Mouse (Mus musculus) liver, embryonic 16.5 days (tissue): ENCODE data around the gene Rpl27a. TPM values are rescaled to one million over a fixed set of nuclear protein-coding genes. Genes with fewer than 3 reads are reported as not detected.

Experiments used
- ATAC-seq: fragments of 200-750 bp; cut with Nextera tagmentation; 2 replicates; pipeline ENCODE4 v1.8.0; 2017; ENCODE audit warnings: low read depth, mild to moderate bottlenecking, moderate number of reproducible peaks, moderate library complexity
- H3K27ac ChIP-seq: fragments of 300-500 bp; sonication (generic); 2 replicates; pipeline ENCODE4 v1.5.1; 2014; ENCODE audit warnings: mild to moderate bottlenecking, low read length
- H3K27me3 ChIP-seq: fragments of 300-500 bp; sonication (generic); 2 replicates; pipeline ENCODE4 v1.6.1; 2014; ENCODE audit warnings: low read depth, low read length, mixed read lengths; ENCODE audit not compliant: control insufficient read depth, insufficient read depth
- H3K36me3 ChIP-seq: fragments of 300-500 bp; sonication (generic); 2 replicates; pipeline ENCODE4 v1.6.1; 2014; ENCODE audit warnings: mild to moderate bottlenecking; ENCODE audit not compliant: control insufficient read depth, insufficient read depth
- H3K4me1 ChIP-seq: fragments of 300-500 bp; sonication (generic); 2 replicates; pipeline ENCODE4 v1.6.1; 2014; ENCODE audit warnings: low read depth, low read length, mixed read lengths; ENCODE audit not compliant: control insufficient read depth
- H3K4me2 ChIP-seq: fragments of 300-500 bp; sonication (generic); 2 replicates; pipeline ENCODE4 v1.6.1; 2014; ENCODE audit warnings: low read depth, low read length, mixed read lengths
- H3K4me3 ChIP-seq: fragments of 300-500 bp; sonication (generic); 2 replicates; pipeline ENCODE4 v1.5.1; 2014; ENCODE audit warnings: low read depth, mild to moderate bottlenecking, low read length
- H3K9ac ChIP-seq: fragments of 300-500 bp; sonication (generic); 2 replicates; pipeline ENCODE4 v1.6.1; 2014; ENCODE audit warnings: low read depth, low read length
- H3K9me3 ChIP-seq: fragments of 300-500 bp; sonication (generic); replicated peaks from 2 replicates; pipeline ENCODE4 v1.6.1; 2016; ENCODE audit warnings: low read length; ENCODE audit not compliant: control insufficient read depth
- WGBS: fragments of 180-500 bp; shearing (Covaris S2); extraction: QIAGEN DNeasy Blood & Tissue Kit; methylation state at CpG from one replicate; pipeline ENCODE4 v1.1.7; 2014; ENCODE audit not compliant: insufficient replicate concordance; 5-methylcytosine and 5-hydroxymethylcytosine counted together
- polyA plus RNA-seq: library from polyadenylated mRNA; unstranded; fragments of >200 nt; fragmentation: Nextera tagmentation; extraction: Ambion mirVana; gene quantifications from 2 replicates; pipeline ENCODE4 v1.2.1, GENCODE M21; 2015

Gene Rpl27a
- polyA plus RNA-seq, 1 experiment from 2014 or later, result 55.4 TPM

DNA sequence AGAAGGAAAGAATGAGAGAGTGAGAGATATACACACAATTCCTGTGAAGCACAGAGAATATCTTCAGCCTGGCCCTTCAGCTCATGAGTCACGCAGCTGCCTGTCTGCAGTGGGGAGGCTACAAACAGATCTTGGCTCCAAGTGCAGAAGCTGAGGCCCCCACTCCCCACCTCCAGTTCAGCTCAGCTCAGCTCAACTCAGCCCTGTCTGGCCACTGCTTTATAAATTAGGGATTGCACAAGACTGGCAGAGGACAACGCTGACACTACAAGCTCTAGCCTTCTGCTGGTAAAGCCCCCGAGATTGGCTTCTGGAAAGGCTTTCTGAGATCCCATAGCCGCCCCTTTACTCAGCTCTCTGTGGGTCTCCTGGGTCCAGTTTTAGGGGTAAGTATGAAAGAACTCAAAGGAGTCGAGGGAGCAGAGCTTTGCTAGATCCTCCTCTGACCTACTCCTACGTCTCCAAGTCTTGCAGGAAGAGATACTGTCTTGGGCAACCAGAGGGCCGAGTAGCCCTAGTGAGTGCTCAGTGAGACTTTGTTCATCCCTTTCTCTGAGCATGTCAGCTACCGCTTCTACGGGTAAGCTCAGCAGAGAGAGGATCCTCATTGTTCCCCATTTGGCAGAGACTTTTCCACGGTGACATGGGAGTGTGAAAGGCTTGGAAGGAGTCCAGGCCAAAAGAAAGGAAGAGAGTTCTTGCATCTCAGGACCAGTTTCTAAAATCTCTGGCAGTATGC, 26.5 kb downstream of the Rpl27a start:
- H3K4me1 ChIP-seq, result no peaks in the 10 kb centered on the region
- no peak overlapping the region for H3K4me3 ChIP-seq
- no peak overlapping the region for H3K4me2 ChIP-seq
- H3K9ac ChIP-seq, result no peak overlapping the region
- no peaks in the 10 kb centered on the region for H3K36me3 ChIP-seq
- H3K9me3 ChIP-seq, result no peaks in the 10 kb centered on the region
- no peaks in the 10 kb centered on the region for H3K27me3 ChIP-seq
- ATAC-seq, result no peak
- WGBS, result 54% methylated on average over 10 of the region's 10 CpGs
- H3K27ac ChIP-seq, result no peak overlapping the region

DNA sequence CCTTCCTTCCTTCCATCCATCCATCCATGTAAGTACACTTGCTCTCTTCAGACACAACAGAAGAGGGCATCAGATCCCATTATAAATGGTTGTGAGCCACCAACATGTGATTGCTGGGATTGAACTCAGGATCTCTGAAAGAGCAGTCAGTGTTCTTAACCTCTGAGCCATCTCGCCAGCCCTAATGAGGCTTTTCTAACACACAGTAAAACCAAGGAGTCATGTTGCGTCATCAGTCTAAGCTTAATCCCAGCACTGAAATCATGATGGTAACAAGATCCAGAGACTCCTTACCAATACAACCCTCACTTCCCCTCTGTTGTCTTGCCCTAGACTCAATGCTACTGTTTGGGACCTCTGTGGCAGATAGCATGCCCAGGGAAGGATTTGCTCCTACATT, 27.2 kb downstream of the Rpl27a start:
- Histone ChIP-seq H3K4me3 (no peak overlapping the region), H3K27ac (no peak overlapping the region), H3K4me1 (no peaks in the 10 kb centered on the region), H3K27me3 (no peaks in the 10 kb centered on the region), H3K4me2 (no peak overlapping the region), H3K9ac (no peak overlapping the region), H3K36me3 (no peaks in the 10 kb centered on the region), H3K9me3 (no peaks in the 10 kb centered on the region)
- no peak for ATAC-seq
- WGBS, result 89% methylated on average over 2 of the region's 2 CpGs

DNA sequence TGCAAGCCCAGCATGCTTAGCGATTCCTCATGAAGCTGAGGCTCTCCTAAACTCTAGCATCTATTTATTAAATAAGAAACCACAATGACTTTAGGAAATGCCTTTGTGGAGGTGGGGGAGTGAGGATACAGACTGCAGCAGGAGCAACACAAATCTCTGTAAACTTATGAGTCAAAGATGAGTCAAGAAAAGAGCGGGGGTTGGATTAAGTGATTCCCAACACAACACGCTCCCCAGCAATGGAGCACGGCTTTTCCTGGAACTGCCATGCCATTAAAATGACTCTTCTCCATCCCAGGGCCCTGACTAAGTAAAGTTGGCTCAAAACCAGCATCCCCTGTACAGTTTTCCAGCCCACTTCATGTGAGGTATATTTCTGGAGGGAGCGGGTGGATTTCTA, 27.8 kb downstream of the Rpl27a start:
- 75% methylated on average over 5 of the region's 5 CpGs for WGBS
- Histone ChIP-seq H3K36me3 (no peaks in the 10 kb centered on the region), H3K4me3 (no peak overlapping the region), H3K9me3 (no peaks in the 10 kb centered on the region), H3K9ac (no peak overlapping the region), H3K4me1 (no peaks in the 10 kb centered on the region), H3K4me2 (no peak overlapping the region), H3K27me3 (no peaks in the 10 kb centered on the region), H3K27ac (no peak overlapping the region)
- ATAC-seq, result no peak

DNA sequence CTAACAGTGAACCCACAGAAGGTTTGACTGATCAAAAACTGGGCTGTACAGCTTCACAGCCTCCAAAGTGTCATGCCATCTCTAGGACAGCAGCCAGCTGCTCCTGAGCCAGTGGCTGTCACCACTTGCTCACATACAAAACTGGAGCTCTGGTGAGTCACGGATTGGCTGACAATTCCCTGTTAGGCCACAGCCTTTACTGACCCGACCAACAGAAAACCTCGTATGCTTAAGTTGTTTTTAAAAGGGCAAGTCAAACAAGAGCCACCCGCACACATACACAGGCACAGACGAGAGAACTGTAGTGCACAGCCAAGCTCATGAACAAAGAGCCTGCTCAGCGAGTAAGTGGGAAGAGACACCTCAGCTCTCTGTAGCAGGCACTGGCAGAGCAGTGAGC, 40.6 kb downstream of the Rpl27a start:
- peak; percentile 37 for ATAC-seq
- Histone ChIP-seq H3K27ac (no peak overlapping the region), H3K36me3 (no peaks in the 10 kb centered on the region), H3K4me1 (no peaks in the 10 kb centered on the region; the same call in none of the 2 replicates), H3K4me2 (no peak overlapping the region), H3K4me3 (no peak overlapping the region), H3K9ac (no peak overlapping the region), H3K27me3 (no peaks in the 10 kb centered on the region), H3K9me3 (no peaks in the 10 kb centered on the region)
- 59% methylated on average over 6 of the region's 6 CpGs for WGBS

- H3K9ac ChIP-seq, result no peak overlapping the region
- H3K27ac ChIP-seq, result no peak overlapping the region
- no peaks in the 10 kb centered on the region for H3K36me3 ChIP-seq
- no peaks in the 10 kb centered on the region for H3K9me3 ChIP-seq
- no peaks in the 10 kb centered on the region for H3K27me3 ChIP-seq
- 39% methylated on average over 8 of the region's 8 CpGs for WGBS
- no peaks in the 10 kb centered on the region; the same call in none of the 2 replicates for H3K4me1 ChIP-seq
- ATAC-seq, result no peak
- no peak overlapping the region for H3K4me3 ChIP-seq
- no peak overlapping the region for H3K4me2 ChIP-seq
Measured at GRCm38 (mm10) chr7:109561466-109562153, 42.7 kb downstream of the Rpl27a start.

DNA sequence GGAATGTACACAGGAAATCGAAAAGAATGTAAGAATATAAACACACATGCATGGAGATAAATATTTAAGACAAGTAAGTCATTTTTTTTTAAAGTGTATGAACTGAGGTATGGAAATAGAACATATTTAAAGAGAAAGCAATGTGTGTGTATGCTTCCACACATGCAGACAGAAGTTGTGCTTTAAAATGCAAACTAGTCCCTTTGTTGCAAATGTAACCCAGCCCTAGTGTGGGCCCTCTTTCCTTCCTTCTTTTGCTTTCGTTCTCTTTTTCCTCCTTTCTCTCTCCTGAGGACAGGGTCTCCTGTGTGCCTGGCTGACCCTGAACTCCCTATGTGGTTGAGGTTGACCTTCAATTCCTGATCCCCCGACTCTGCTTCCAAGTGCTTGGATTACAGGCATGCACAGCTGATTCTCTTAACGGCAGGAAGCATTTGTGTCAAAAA, 43.2 kb downstream of the Rpl27a start:
- ATAC-seq, result no peak
- Histone ChIP-seq H3K4me2 (0 out of 2 replicates have a peak overlapping the region, but pooled peaks have one; percentile 1), H3K27ac (no peak overlapping the region), H3K9ac (no peak overlapping the region), H3K27me3 (no peaks in the 10 kb centered on the region), H3K9me3 (no peaks in the 10 kb centered on the region), H3K36me3 (no peaks in the 10 kb centered on the region), H3K4me3 (no peak overlapping the region), H3K4me1 (no peaks in the 10 kb centered on the region; the same call in none of the 2 replicates)
- WGBS, result 28% methylated on average over 4 of the region's 4 CpGs

- Histone ChIP-seq H3K4me3 (no peak overlapping the region), H3K9ac (no peak overlapping the region)
- ATAC-seq, result no peak
Measured at GRCm38 (mm10) chr7:109562676-109563075, 43.7 kb downstream of the Rpl27a start.

GRCm38 (mm10) chr7:109563775-109564362, 44.9 kb downstream of the Rpl27a start:
- Histone ChIP-seq H3K9ac (no peak overlapping the region), H3K4me1 (no peaks in the 10 kb centered on the region; the same call in none of the 2 replicates), H3K4me2 (no peak overlapping the region), H3K27me3 (no peaks in the 10 kb centered on the region), H3K4me3 (no peak overlapping the region), H3K36me3 (no peaks in the 10 kb centered on the region), H3K9me3 (no peaks in the 10 kb centered on the region), H3K27ac (no peak overlapping the region)
- ATAC-seq, result no peak
- WGBS, result 67% methylated on average over 4 of the region's 4 CpGs

More at GRCm38 (mm10) chr7:109562676-109563075, 43.7 kb downstream of the Rpl27a start:
- Histone ChIP-seq H3K27ac (no peak overlapping the region), H3K9me3 (no peaks in the 10 kb centered on the region), H3K4me2 (0 out of 2 replicates have a peak overlapping the region, but pooled peaks have one; percentile 1), H3K4me1 (no peaks in the 10 kb centered on the region; the same call in none of the 2 replicates), H3K27me3 (no peaks in the 10 kb centered on the region), H3K36me3 (no peaks in the 10 kb centered on the region)
- WGBS, result 31% methylated on average over 5 of the region's 5 CpGs

DNA sequence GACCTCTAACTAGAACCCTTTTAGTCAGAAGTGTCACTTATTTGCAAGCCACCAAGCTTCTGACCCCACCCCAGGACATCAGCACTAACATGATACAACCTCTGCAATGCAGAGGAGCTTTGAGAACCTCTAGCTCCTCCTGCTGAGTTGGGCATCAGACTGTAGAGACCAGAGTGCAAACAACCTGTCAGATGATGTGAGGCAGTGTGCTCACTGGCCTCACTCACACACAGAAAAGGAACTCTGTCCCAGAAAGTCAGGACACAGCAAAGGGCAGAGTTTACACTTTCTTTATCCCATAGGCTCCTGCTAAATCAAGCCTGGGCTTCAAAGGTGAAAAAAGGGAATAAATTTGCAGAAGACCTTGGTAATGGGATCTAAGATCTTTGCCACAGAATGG, 47.4 kb downstream of the Rpl27a start:
- Histone ChIP-seq H3K9ac (no peak overlapping the region), H3K4me2 (no peak overlapping the region), H3K27ac (peak overlapping the region; percentile 52; the same call in 1 of the 2 replicates), H3K27me3 (no peaks in the 10 kb centered on the region), H3K36me3 (no peaks in the 10 kb centered on the region), H3K4me3 (no peak overlapping the region), H3K9me3 (no peaks in the 10 kb centered on the region), H3K4me1 (no peaks in the 10 kb centered on the region; the same call in none of the 2 replicates)
- peak; percentile 68 for ATAC-seq
